Mouse (Mus musculus) adrenal gland, postnatal 25 days (tissue): ENCODE results near the gene Asb3. TPM values are rescaled to one million over a fixed set of nuclear protein-coding genes. Genes with fewer than 3 reads are reported as not detected.

ENCODE experiments used
- DNase-seq: peaks from one replicate; pipeline ENCODE4 v3.0.0; 2021; ENCODE audit warnings: mixed read lengths
- long read RNA-seq: library from polyadenylated mRNA; stranded (forward); transcript quantifications from one replicate; pipeline ENCODE4 v2.0.0, GENCODE M21; 2021
- total RNA-seq: library from RNA; stranded (reverse); gene quantifications from 2 replicates; pipeline ENCODE4 v1.2.3, GENCODE M21; 2021

Asb3 gene
- total RNA-seq, result 13.1 and 15.9 TPM in 2 replicates
- long read RNA-seq, transcript Asb3-201 (10 exons, 3,228 nt), result major isoform, 20 of 27 reads
- long read RNA-seq, partial matches to known transcripts, result 0 of 27 reads
- long read RNA-seq, other reads (novel, unspliced or antisense), result 7 of 27 reads

- peak; percentile 84 for DNase-seq
Measured at GRCm38 (mm10) chr11:30885171-30885871, at the start of gene Asb3, which contains the start of gene Gpr75. Asb3 (plus strand) TSS chr11:30885416. Gpr75 (plus strand) TSS chr11:30885358.

DNA sequence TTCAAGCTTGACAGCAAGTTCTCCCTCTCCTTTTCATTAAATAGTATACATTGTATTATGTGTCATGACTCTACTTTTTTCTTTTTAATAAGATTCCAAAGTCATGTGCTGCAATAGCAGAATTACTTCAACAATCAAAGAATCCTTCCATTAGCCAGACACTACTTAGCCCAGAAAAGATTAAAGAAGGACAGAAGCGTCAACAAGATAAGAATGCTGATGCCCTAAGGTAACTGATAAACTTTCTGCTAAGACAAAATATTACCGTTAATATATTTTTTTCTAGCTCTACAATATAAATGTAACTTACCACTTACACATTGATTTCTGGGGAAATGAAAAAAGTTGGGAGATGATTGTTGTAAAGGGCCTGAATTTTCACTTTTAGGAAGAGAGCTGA is 46.4 kb upstream of the Asb3 start:
- DNase-seq, result no peak

DNA sequence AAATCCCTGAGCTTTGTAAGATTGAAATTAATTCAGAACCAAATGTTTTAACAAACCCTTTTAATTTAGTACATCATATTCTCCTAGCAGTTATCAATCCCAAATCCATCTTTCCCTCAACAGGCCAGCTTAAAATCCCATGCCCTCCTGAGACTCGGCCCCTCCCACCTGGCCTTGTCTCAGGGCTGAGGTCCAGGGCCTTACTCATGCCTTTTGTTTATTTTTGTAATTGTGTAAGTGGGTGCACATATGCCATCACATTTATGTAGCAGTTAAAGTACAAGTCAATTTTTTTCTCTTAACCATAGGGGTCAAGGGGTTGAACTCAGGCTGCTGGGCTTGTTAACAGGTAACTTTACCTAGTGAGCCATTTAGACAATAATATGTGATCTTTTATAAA is 40.9 kb upstream of the Asb3 start:
- DNase-seq, result peak; percentile 8

GRCm38 (mm10) chr11:30872425-30872824 is 12.8 kb upstream of the Asb3 start:
- DNase-seq, result no peak

- no peak for DNase-seq
Measured at GRCm38 (mm10) chr11:30888153-30888552, 2.9 kb downstream of the Asb3 start.

GRCm38 (mm10) chr11:30896201-30896600 is 11.0 kb downstream of the Asb3 start:
- no peak for DNase-seq

- no peak for DNase-seq
Measured at GRCm38 (mm10) chr11:30899312-30899711, 14.1 kb downstream of the Asb3 start.

GRCm38 (mm10) chr11:30912311-30912710 is 27.1 kb downstream of the Asb3 start:
- no peak for DNase-seq

- DNase-seq, result peak; percentile 27
Measured at GRCm38 (mm10) chr11:30920641-30921040, 35.4 kb downstream of the Asb3 start.

DNA sequence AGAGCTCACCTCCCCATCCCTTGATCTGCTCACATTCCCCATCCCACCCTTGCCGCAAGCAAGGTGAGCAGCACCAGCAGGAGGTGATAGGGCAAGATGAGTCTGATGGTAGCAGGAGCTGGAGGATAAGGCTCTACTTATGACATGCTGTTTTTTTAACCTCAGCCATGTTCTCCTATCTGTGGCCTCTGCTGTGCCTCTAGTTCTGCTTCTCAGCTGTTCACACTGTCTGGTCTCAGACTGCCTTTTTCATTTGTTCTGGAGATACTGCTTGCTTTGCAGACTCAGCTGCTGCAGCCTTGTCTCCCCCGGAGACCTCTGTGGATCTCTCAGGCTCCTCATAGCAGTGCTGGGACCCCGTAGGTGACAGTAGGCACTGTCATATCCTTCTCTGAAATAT is 38.1 kb downstream of the Asb3 start:
- DNase-seq, result no peak

GRCm38 (mm10) chr11:30928079-30928478 is 42.9 kb downstream of the Asb3 start:
- DNase-seq, result no peak

- no peak for DNase-seq
Measured at GRCm38 (mm10) chr11:30928498-30928897, 43.3 kb downstream of the Asb3 start.

DNA sequence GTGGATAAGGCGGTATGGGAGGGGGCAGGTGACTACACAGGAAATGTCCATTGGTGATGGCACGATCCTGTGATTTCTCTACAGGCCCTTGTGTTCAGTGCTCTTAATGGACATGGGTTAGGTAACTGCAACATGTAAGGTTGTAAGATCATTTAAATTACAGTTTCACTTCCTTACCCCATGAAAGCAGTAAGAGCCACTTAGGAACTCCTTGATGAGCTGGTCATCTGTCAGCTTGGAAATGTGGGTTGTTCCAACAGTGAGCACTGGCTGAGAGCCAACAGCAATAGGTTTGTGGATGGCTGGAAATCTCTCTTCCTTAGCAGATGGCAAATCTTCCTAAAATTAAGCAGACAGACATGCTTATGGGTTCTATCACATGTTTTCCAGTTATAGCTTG is 58.3 kb downstream of the Asb3 start:
- DNase-seq, result no peak

GRCm38 (mm10) chr11:30952829-30953228 is 67.6 kb downstream of the Asb3 start:
- DNase-seq, result no peak

DNA sequence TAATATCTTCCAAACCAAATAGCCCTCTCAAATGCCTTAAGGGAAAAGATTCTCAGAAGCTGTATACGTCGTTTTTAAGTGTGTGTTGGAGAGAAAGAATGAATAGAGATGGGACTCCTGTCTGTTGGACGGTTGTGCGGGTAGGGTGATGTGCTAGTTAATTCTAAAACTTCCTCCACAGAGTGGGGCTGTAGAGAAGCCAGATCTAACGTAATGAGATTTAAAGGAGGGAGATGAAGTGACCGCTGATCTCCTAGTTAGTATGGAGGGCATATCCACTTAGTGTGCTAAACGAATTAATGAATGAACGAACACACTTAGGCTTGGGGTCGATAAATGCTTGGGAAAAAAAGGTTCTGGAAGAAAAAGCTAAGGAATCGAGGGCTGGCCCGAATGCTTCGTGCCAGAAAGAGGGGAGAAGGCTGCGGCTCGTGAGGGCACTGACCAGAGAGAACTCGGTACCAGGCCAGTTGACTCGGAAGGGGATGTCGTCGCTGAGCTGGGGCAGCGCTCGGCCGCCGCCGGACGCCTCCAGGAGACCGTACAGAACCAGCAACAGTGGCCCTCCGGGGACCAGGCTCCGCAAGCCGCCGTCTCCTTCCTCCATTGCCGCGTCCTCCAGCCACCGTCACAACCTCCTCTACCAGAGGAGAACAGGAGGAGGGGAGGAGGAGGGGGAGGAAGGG is 68.4 kb downstream of the Asb3 start:
- DNase-seq, result peak; percentile 39

DNA sequence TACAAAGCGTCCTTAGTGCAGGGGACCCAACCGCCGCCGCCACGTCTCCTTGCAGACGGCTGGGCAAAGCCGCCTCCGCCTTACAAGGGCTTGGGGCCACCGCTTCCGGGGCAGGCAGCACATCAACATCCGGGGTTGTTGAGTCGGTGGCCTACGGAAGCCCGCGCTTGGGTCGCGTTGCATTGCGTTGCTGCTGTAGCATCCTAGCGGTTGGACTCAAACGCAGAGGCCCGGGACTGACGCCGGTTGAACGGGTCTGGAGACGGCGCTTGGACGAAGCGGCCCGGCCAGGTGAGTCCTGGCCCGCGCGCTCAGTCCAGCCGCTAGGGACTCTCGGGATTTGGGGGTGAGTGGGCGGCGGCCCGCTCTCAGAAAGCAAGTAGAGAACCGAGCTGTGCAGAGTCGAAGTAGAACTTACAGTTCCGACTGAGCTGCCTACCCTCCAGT is 69.1 kb downstream of the Asb3 start, which contains the start of gene Erlec1:
Gene Erlec1 (minus strand): TSS at position 57 of the 447 bp plus-strand sequence.
- DNase-seq, result peak; percentile 89

DNA sequence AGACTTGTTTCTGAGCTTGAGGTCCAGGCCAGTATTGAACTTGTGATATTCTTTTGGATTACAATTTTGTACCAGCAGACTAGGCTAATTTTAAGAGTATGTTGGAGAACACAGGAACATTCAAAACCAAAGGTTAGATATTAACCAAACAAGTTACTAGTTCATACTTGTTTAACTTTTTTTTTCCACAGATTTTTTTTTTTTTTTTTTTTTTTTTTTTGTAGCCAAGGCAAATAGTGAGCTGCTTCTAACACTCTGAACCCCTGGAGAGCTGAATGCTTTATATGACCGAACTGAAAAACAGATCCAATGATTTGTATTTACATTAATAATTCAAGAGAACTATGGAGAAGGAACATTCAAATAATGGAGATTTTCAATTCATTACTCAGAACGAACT is 100.0 kb downstream of the Asb3 start:
- DNase-seq, result no peak

GRCm38 (mm10) chr11:30985877-30986624 is 100.8 kb downstream of the Asb3 start, which contains the start of gene Chac2:
Chac2 (minus strand) TSS chr11:30986350.
- peak; percentile 90 for DNase-seq

GRCm38 (mm10) chr11:30986625-30987017 is 101.4 kb downstream of the Asb3 start:
- no peak for DNase-seq

GRCm38 (mm10) chr11:30996670-30997069 is 111.5 kb downstream of the Asb3 start:
- DNase-seq, result no peak

- DNase-seq, result no peak
Measured at GRCm38 (mm10) chr11:30998199-30998598, 113.0 kb downstream of the Asb3 start.

- DNase-seq, result no peak
Measured at GRCm38 (mm10) chr11:30998704-30999103, 113.5 kb downstream of the Asb3 start.

DNA sequence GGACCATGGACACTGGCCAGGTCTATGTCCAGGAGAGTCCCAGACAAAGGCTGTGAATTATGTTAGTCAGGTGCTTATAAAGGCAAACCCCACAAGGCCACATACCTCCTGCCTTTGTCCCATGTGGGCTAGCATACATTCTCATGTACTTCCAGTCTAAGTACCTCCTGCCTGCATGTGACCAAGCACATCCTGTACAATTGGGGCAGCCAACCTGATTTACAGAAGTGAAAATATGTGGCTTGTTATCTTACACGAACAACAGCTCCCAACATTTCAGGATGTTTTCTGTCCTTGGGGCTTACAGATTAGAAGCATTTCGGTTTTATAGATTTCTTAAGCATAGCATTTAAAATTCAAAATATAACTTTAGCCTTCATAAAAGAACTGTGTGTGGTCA is 114.8 kb downstream of the Asb3 start:
- DNase-seq, result no peak
